Mouse (Mus musculus): ENCODE results near the gene Cdc42ep3. TPM values are rescaled to one million over a fixed set of nuclear protein-coding genes. Genes with fewer than 3 reads are reported as not detected.

Cdc42ep3 gene
- total RNA-seq, 2 experiments from 2014 or later: 33.0 to 39.4 TPM

- no peak for DNase-seq (ENCODE audit: low spot score)
- intact Hi-C loops (cut with DNase I): no loop called here
Measured at GRCm38 (mm10) chr17:79347291-79347690, 7.6 kb downstream of the Cdc42ep3 start.

DNA sequence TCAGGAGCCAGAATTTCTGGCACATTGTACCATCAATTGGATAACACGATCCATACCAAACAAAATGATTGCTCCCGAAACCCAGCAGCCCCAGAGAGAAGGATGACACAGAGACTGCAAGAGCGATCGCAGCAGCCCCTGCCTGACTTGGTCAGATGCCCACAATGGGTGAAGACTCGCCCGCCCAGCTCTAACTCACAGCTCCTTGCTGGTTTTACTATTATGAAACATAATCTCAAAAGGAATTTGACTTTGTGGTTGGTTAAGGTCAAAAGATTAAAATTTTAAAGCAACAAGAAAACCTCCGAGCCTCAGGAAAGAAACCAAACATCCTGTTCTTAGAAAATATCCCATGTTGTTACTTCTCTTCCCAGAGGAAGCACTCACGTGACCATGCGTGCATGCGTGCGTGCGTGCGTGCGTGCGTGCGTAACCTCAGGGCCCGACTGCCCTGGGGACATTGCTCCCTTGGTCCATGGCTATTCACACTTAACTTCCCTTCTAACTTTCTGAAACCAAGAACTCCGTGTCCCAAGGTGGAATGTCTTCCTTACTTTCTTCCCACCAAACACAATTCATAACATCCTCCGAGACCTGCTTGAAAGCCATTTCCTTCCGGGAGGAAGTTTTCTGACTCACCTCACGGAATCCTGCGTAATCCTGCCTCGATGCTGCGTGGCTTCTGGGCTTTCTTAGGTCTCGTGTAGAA is 9.7 kb downstream of the Cdc42ep3 start:
- DNase-seq (ENCODE audit: low spot score): no peak

GRCm38 (mm10) chr17:79343334-79343946 is 11.5 kb downstream of the Cdc42ep3 start:
- intact Hi-C loops (cut with DNase I): no loop called here
- no peak for DNase-seq (ENCODE audit: low spot score)

More for the DNA sequence above, 9.7 kb downstream of the Cdc42ep3 start:
- intact Hi-C loops (cut with DNase I): no loop called here

DNA sequence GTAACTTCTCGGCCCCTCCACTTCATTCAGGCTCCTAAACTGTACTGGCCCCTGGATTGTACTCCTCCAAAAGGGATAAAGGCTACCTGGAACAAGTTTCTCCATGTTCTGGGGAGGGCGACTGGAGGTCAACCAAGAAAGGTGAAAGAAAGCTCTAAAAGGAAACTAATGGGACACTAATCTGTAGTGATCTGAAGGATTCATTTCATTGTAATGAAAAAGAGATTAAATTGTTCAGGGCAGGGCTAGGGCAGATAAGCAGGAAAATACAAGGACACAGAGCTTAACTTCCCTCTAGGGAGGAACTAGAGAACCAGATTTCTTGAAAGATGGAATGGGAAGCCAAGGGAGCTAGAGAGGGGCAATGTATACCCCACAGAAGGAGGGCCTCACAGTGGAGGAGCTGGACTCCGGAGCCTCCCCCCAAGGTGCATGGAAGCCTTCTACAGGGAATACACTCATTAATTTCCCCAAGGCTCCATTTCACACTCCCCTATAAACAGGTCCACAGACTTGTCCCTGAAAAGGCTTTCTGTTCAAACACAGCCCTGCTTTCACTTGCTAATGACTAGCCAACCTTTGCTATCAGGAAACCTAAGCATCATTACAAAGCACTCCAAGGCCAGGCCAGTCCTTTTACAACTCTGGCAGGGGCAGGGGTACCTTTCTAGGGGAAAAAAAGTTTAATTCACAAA is 12.1 kb downstream of the Cdc42ep3 start:
- intact Hi-C loops (cut with DNase I): no loop called here
- DNase-seq (ENCODE audit: low spot score): no peak

- no peak for DNase-seq (ENCODE audit: low spot score)
- intact Hi-C loops (cut with DNase I): no loop called here
Measured at GRCm38 (mm10) chr17:79341946-79342470, 12.9 kb downstream of the Cdc42ep3 start.

DNA sequence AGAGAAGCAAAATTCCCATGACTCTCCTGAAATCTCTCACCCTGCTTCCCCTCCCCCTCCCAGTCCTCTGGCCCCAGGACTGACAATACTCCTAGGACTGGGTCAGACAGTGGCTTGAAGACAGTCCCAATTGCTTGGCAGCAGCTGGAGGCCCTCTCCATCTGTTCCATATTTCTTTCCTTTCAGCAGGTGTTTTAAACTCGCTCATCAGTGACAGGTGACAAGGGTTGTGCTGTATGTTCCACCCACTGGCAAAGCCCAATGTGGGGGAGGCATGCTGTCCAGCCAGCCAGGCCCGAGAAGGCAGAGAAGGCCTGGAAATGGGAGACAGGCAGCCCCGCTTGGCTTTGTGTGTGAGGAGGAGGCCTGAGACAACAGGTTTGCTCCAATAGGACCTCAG is 17.4 kb downstream of the Cdc42ep3 start:
- DNase-seq (ENCODE audit: low spot score): no peak
- intact Hi-C loops (cut with DNase I): no loop called here

DNA sequence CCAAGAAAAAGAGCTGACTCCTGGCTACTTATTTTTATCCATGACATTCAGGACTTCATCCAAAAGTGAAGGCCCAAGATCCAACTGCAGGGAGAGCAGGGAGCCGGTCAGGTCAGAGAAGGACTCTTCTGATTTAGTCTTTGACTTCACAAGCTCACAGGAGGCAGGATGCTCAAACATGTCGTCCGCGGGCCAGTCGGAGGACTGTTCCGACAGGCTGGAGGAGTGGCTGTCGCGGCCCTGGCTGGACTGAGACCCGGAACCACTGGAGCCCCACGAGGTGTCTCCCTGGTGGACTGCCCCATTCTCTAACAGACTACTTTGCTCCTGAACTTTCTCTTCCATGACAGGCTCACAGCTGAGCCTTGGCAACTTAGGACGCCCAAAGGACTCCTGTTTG is 20.2 kb downstream of the Cdc42ep3 start:
- DNase-seq (ENCODE audit: low spot score): no peak
- intact Hi-C loops (cut with DNase I): no loop called here

- intact Hi-C loops (cut with DNase I): no loop called here
- no peak for DNase-seq (ENCODE audit: low spot score)
Measured at GRCm38 (mm10) chr17:79333650-79334049, 21.2 kb downstream of the Cdc42ep3 start.

DNA sequence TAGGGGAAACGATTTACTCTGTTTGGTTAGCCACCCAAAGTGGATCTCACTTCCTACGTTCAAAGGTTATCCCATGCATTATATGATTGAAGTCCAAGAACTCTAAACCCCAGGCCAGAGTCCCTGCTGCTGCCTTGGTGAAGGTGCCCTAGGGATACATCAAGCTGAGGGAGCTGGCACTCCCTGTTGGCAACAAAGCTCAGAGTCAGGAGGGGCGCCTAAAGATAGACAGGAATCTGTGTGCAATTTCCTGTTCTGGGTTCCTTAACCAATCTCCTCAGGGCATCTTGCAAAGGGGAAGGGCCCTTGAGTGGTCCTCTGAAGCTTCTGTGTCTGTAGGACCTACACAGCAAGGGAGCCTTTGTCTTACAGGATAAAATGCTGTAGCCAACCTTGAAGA is 22.0 kb downstream of the Cdc42ep3 start:
- no peak for DNase-seq (ENCODE audit: low spot score)
- intact Hi-C loops (cut with DNase I): no loop called here

DNA sequence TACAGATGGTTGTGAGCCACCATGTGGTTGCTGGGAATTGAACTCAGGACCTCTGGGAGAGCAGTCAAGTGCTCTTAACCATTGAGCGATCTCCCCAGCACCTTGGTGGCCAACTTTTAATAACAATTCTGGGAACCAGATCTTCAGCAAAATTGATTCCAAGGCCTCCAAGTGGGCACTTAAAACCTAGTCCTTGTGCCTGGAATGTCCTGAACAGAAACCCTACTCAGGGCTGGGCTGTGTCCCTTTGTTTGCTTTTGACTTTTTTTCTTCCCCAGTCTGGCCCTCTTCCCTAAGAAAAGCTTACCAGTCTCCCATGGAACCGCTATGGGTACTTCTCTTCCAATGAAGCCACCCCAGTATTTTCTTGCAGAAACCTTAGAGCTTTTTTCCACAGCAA is 24.5 kb downstream of the Cdc42ep3 start:
- intact Hi-C loops (cut with DNase I): no loop called here
- DNase-seq (ENCODE audit: low spot score): no peak

GRCm38 (mm10) chr17:79326868-79327376 is 28.0 kb downstream of the Cdc42ep3 start:
- DNase-seq (ENCODE audit: low spot score): no peak
- intact Hi-C loops (cut with DNase I): no loop called here

- no peak for DNase-seq (ENCODE audit: low spot score)
- intact Hi-C loops (cut with DNase I): no loop called here
Measured at GRCm38 (mm10) chr17:79317085-79317751, 37.7 kb downstream of the Cdc42ep3 start.

GRCm38 (mm10) chr17:79315415-79316094 is 39.3 kb downstream of the Cdc42ep3 start:
- DNase-seq (ENCODE audit: low spot score): no peak
- intact Hi-C loops (cut with DNase I): no loop called here

- intact Hi-C loops (cut with DNase I): no loop called here
- DNase-seq (ENCODE audit: low spot score): no peak
Measured at GRCm38 (mm10) chr17:79310465-79310864, 44.4 kb downstream of the Cdc42ep3 start.

DNA sequence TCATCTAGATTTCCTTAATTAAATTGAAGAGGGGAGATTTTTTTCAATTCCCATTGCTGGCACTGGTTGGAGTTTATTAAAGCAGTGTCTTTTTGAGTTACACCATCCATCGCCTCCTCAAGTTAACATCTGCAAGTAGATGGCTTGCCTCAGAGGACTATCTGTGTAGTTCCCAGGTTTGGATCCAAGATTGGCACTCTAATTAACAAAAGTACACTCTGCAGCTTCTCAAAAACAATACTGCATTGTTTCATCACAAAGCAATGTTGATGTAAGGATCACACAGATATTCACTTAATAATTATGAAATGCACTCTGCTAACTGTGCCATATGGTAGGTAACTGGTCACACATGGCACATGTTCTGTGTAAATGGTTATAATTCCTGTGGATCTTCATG is 45.4 kb downstream of the Cdc42ep3 start:
- DNase-seq (ENCODE audit: low spot score): no peak

DNA sequence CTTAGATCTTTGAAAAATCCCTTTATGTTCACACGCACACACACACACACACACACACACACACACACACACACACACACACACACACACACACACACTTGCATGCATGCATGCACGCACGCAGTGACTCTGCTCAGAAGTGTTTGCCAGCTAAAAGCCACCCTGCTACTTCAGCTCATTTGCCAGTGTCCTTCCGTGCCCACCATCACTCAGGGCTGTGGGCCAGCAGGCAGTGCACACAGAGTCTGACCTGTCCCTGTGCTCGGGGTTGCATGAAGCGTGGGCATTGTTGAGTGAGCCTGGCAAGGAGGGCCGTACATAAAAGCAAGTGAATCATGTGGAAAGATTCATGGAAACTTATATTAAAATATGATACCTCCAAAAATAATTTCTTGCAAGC is 49.2 kb downstream of the Cdc42ep3 start:
- DNase-seq (ENCODE audit: low spot score): no peak
- intact Hi-C loops (cut with DNase I): no loop called here

More for the DNA sequence above, 45.4 kb downstream of the Cdc42ep3 start:
- intact Hi-C loops (cut with DNase I): no loop called here

DNA sequence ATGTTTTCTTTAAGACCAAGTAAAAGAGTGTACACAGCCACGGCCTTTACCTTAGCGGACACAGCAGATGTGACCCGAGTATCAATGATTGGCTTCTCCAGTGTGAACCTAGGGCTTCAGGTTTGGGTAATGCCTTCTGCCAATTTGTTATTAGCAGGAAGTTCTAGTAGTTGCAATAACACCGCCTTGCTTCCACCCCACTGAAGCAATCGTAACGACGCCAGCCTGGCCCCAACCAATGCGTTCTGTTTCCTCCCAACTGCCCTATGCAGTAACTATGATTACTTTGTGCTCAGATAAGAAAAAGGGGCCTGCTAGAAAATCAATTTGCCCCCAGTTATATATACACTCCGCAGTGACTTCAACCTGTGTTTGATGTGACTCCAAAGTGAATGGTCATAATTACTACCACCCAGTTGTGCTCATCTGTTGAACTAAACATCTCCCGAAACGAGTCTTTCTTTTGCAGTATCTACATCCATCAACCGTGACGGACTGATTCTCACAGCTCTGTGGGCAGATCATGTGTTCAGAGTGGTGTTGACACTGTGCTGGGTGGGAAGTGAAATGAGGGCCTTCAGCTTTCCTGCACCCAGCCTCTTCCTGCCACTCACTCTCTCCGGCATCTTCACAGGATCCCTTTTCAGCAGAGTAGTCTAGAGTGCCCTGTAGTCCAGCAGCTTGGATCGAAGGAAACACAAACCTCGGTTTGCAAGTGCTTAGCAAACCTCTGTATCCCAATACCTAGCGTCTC is 51.0 kb downstream of the Cdc42ep3 start:
- intact Hi-C loops (cut with DNase I): no loop called here
- no peak for DNase-seq (ENCODE audit: low spot score)

GRCm38 (mm10) chr17:79303238-79303637 is 51.7 kb downstream of the Cdc42ep3 start:
- no peak for DNase-seq (ENCODE audit: low spot score)
- intact Hi-C loops (cut with DNase I): no loop called here

DNA sequence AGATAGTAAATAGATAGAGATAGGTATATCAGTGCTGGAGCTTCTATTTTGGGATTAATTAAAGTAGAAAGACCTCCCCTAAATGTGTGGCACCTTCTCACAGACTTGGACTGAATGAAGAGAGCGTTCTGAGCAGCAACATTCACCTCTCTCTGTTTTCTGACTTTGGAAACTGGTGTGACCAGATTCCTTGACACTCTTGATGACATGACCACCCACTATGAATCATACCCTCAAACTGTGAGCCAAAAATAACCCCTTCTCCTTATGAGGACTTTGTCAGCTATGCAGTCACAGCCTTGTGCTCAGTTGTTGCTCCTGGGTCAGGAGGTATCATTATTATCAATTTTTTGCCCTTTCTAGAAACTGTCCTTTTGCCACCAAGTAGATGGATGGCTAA is 55.0 kb downstream of the Cdc42ep3 start:
- DNase-seq (ENCODE audit: low spot score): no peak
- intact Hi-C loops (cut with DNase I): no loop called here

Data from heart, postnatal 25 days (tissue).